Mouse (Mus musculus): ENCODE data around the gene Ptrh1.

GRCm38 (mm10) chr2:32823579-32824154, 48.1 kb downstream of the Ptrh1 start:
- TF ChIP-seq CTCF (IDR thresholded peaks at IDR 0.05; ENCODE audit: control insufficient read depth, insufficient read depth, insufficient read length) (no peak), USF1 (IDR thresholded peaks at IDR 0.05; ENCODE audit: low read depth) (no peak), MAX (IDR thresholded peaks at IDR 0.05) (no peak), CEBPB (IDR thresholded peaks at IDR 0.05; ENCODE audit: low read depth) (no peak), MYOG (IDR thresholded peaks at IDR 0.05; ENCODE audit: control insufficient read depth, extremely low read depth, insufficient read length) (no peak)
